Mouse (Mus musculus) small intestine, adult 2 months (tissue): ENCODE results near the gene Pcsk6.

Experiments
- CTCF ChIP-seq: fragments of 200-500 bp; IDR thresholded peaks from 2 replicates; pipeline ENCODE4 v1.5.1; 2012; ENCODE audit warnings: low read depth, mild to moderate bottlenecking, control low read depth, inconsistent platforms, low read length, moderate library complexity, mixed read lengths; ENCODE audit not compliant: insufficient replicate concordance, insufficient read length; ENCODE audit errors: extremely low read depth
- POLR2A ChIP-seq: fragments of 200-500 bp; IDR thresholded peaks from 2 replicates; pipeline ENCODE4 v1.6.1; 2012; ENCODE audit warnings: low read depth, mild to moderate bottlenecking, control low read depth, inconsistent platforms, low read length, moderate library complexity

- TF ChIP-seq CTCF (no peak), POLR2A (no peak)
Measured at GRCm38 (mm10) chr7:65862473-65863176, 1.1 kb downstream of the Pcsk6 start.
